Mouse (Mus musculus): ENCODE results near the gene Olfr872. TPM values are rescaled to one million over a fixed set of nuclear protein-coding genes. Genes with fewer than 3 reads are reported as not detected.

The Olfr872 gene
- polyA plus RNA-seq, 1 experiment from 2014 or later: not detected

Other genes with a start within 250 kb of the Olfr872 start
- not detected in 2 replicates for gene Olfr866, start 209.1 kb upstream of the Olfr872 start, polyA plus RNA-seq (2015; fragmentation: Nextera tagmentation; extraction: Ambion mirVana)
- not detected in 2 replicates for gene Olfr867, start 179.6 kb upstream of the Olfr872 start, polyA plus RNA-seq (2015; fragmentation: Nextera tagmentation; extraction: Ambion mirVana)
- not detected in 2 replicates for gene Olfr868, start 138.5 kb upstream of the Olfr872 start, polyA plus RNA-seq (2015; fragmentation: Nextera tagmentation; extraction: Ambion mirVana)
- gene Olfr869, start 108.1 kb upstream of the Olfr872 start, polyA plus RNA-seq (2015; fragmentation: Nextera tagmentation; extraction: Ambion mirVana): not detected in 2 replicates
- gene Olfr870, start 63.1 kb upstream of the Olfr872 start, polyA plus RNA-seq (2015; fragmentation: Nextera tagmentation; extraction: Ambion mirVana): not detected in 2 replicates
- gene Olfr871, start 24.9 kb upstream of the Olfr872 start, polyA plus RNA-seq (2015; fragmentation: Nextera tagmentation; extraction: Ambion mirVana): not detected in 2 replicates
- gene Olfr39, start 45.2 kb downstream of the Olfr872 start, polyA plus RNA-seq (2015; fragmentation: Nextera tagmentation; extraction: Ambion mirVana): not detected in 2 replicates
- not detected in 2 replicates for gene Olfr873, start 61.4 kb downstream of the Olfr872 start, polyA plus RNA-seq (2015; fragmentation: Nextera tagmentation; extraction: Ambion mirVana)
- 0.18 TPM in 1 of 2 replicates, not detected in the other for gene Olfr18, start 99.0 kb downstream of the Olfr872 start, polyA plus RNA-seq (2015; fragmentation: Nextera tagmentation; extraction: Ambion mirVana)
- gene Zfp560, start 148.1 kb downstream of the Olfr872 start, polyA plus RNA-seq (2015; fragmentation: Nextera tagmentation; extraction: Ambion mirVana): 33.9 and 38.0 TPM in 2 replicates
- gene Zfp26, start 223.0 kb downstream of the Olfr872 start, polyA plus RNA-seq (2015; fragmentation: Nextera tagmentation; extraction: Ambion mirVana): 13.3 and 16.1 TPM in 2 replicates

All from hindbrain, embryonic 15.5 days (tissue).